Mouse (Mus musculus) B cell, adult 67 days (primary cell): ENCODE measurements around the gene Cracr2a. TPM values are rescaled to one million over a fixed set of nuclear protein-coding genes. Genes with fewer than 3 reads are reported as not detected.

Experiments used
- total RNA-seq, 2 experiments: library from RNA; stranded (reverse); gene quantifications; 4 replicates each; pipeline ENCODE4 v1.2.4; 2023

The Cracr2a gene
- 10 to 100 TPM; 13.4 to 14.0 TPM for total RNA-seq

DNA sequence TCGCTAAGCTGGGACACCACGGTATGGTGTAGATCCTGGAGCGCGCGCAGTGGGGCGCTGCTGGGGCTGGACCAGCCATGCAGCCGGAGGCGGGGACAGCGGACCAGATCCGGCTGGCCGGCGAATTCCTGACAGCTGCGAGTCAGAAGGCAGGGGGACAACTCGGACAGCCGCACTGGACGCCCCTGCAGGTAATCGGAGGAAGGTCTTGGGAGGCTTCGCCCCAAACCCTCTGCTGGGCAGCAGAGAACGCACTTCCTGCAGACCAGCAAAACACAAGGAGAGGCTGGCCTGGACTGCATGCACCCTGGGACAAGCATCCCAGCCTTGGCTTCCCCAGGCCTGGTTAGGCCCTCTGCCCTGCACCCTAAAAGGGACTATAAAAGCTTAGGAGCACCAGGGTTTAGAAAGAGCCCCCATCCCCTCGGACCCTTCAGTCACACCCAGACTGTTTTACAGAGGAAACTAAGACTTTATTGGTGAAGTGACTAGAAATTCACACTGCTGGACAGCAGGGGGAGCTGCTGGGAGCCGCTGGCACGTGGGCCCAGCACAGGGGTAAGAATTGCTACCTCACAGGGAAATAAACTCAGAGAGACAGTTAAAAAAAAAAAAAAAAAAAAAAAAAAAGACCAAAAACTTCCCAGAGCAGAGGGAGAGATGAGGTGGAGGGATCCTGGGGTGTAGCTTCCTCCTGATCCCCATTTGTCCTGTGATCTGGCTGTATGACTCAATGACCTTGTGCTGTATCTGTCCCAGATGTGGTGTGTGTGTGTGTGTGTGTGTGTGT lies at the start of gene Cracr2a:
Gene Cracr2a, plus strand, starts transcription at position 108 of the 790 bp plus-strand sequence.

Other genes starting within 250 kb of the Cracr2a start
- gene Parp11, start 114.5 kb upstream of the Cracr2a start, total RNA-seq = 10 to 100 TPM; 55.3 to 63.6 TPM
- gene Prmt8, start 208.1 kb downstream of the Cracr2a start, total RNA-seq = not detected